Mouse (Mus musculus): ENCODE measurements around the gene Oxgr1. TPM values are rescaled to one million over a fixed set of nuclear protein-coding genes. Genes with fewer than 3 reads are reported as not detected.

Oxgr1 gene
- polyA plus RNA-seq, 1 experiment from 2014 or later = not detected

DNA sequence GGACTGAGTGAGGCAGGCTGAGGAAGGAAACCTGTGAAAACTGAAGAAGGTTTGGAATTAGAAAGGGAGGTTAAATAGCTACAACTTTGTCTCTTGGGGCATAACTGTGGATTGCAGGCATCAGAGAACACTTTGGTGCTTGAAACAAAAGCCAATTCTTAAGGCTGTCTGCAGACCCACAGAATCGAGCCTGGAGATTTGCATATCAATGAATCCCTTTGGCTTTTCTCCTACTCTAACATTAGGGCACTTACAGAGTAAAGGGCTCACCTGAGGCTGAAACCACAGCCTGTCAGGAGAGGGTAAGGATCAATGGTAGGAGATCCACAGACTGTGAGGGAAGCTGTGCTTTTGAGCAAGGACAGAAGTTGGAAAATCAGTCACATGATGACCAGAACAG, 8.8 kb downstream of the Oxgr1 start:
- H3K4me2 ChIP-seq (ENCODE audit: low read depth, low read length) = no peak overlapping the region
- H3K27me3 ChIP-seq (ENCODE audit: control insufficient read depth, insufficient read depth, low read depth, low read length) = no peaks in the 10 kb centered on the region
- H3K9ac ChIP-seq (ENCODE audit: low read depth, low read length) = no peak overlapping the region
- H3K9me3 ChIP-seq (replicated peaks; ENCODE audit: control insufficient read depth, low read length) = no peaks in the 10 kb centered on the region
- no peak overlapping the region for H3K4me3 ChIP-seq (ENCODE audit: low read depth, low read length)
- no peak for ATAC-seq (ENCODE audit: low read depth)
- H3K36me3 ChIP-seq (ENCODE audit: control insufficient read depth, insufficient read depth) = no peaks in the 10 kb centered on the region
- no peaks in the 10 kb centered on the region for H3K4me1 ChIP-seq (ENCODE audit: control insufficient read depth, low read depth, low read length)
- H3K27ac ChIP-seq (ENCODE audit: low read length) = no peak overlapping the region
- 12% methylated on average over 1 of the region's 1 CpGs for WGBS (ENCODE audit: insufficient replicate concordance)

DNA sequence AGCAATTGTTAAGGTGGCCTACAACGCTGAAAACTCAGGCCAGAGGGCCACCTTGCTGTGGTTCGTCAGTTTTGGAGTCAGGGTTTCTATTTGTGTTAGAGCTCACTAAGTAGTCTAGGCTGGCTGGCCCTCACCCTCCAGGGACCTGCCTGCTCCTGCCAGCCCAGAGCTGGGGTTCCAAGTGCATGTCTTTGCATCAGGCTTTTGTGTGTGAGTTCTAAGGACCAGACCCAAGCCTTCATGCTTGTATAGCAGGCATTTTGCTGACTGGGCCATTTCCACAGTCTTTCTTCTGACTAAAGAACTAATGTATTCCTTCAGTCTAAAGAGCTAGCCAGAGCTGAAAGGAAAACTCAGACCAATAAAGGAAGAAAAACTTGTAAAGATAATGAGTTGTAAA, 22.3 kb downstream of the Oxgr1 start:
- Histone ChIP-seq H3K4me2 (ENCODE audit: low read depth, low read length) (no peak overlapping the region), H3K27me3 (ENCODE audit: control insufficient read depth, insufficient read depth, low read depth, low read length) (no peaks in the 10 kb centered on the region), H3K4me1 (ENCODE audit: control insufficient read depth, low read depth, low read length) (no peaks in the 10 kb centered on the region), H3K9ac (ENCODE audit: low read depth, low read length) (no peak overlapping the region), H3K9me3 (replicated peaks; ENCODE audit: control insufficient read depth, low read length) (no peaks in the 10 kb centered on the region), H3K4me3 (ENCODE audit: low read depth, low read length) (no peak overlapping the region), H3K36me3 (ENCODE audit: control insufficient read depth, insufficient read depth) (no peaks in the 10 kb centered on the region), H3K27ac (ENCODE audit: low read length) (no peak overlapping the region)
- ATAC-seq (ENCODE audit: low read depth) = no peak
- WGBS (ENCODE audit: insufficient replicate concordance) = 65% methylated on average over 2 of the region's 2 CpGs

- H3K4me1 ChIP-seq (ENCODE audit: control insufficient read depth, low read depth, low read length) = no peaks in the 10 kb centered on the region
- ATAC-seq (ENCODE audit: low read depth) = no peak
- no peaks in the 10 kb centered on the region for H3K36me3 ChIP-seq (ENCODE audit: control insufficient read depth, insufficient read depth)
- 56% methylated on average over 11 of the region's 11 CpGs for WGBS (ENCODE audit: insufficient replicate concordance)
- H3K27ac ChIP-seq (ENCODE audit: low read length) = no peak overlapping the region
- H3K9me3 ChIP-seq (replicated peaks; ENCODE audit: control insufficient read depth, low read length) = no peaks in the 10 kb centered on the region
- no peak overlapping the region for H3K4me2 ChIP-seq (ENCODE audit: low read depth, low read length)
- no peak overlapping the region for H3K9ac ChIP-seq (ENCODE audit: low read depth, low read length)
- no peaks in the 10 kb centered on the region for H3K27me3 ChIP-seq (ENCODE audit: control insufficient read depth, insufficient read depth, low read depth, low read length)
- no peak overlapping the region for H3K4me3 ChIP-seq (ENCODE audit: low read depth, low read length)
Observed at GRCm38 (mm10) chr14:120009969-120010872, 32.0 kb downstream of the Oxgr1 start.

GRCm38 (mm10) chr14:120005153-120005552, 37.1 kb downstream of the Oxgr1 start:
- H3K9ac ChIP-seq (ENCODE audit: low read depth, low read length) = no peak overlapping the region
- H3K4me3 ChIP-seq (ENCODE audit: low read depth, low read length) = no peak overlapping the region
- H3K4me1 ChIP-seq (ENCODE audit: control insufficient read depth, low read depth, low read length) = no peaks in the 10 kb centered on the region
- no peaks in the 10 kb centered on the region for H3K9me3 ChIP-seq (replicated peaks; ENCODE audit: control insufficient read depth, low read length)
- WGBS (ENCODE audit: insufficient replicate concordance) = 25% methylated on average over 1 of the region's 1 CpGs
- ATAC-seq (ENCODE audit: low read depth) = no peak
- no peak overlapping the region for H3K27ac ChIP-seq (ENCODE audit: low read length)
- H3K4me2 ChIP-seq (ENCODE audit: low read depth, low read length) = no peak overlapping the region
- no peaks in the 10 kb centered on the region for H3K27me3 ChIP-seq (ENCODE audit: control insufficient read depth, insufficient read depth, low read depth, low read length)
- H3K36me3 ChIP-seq (ENCODE audit: control insufficient read depth, insufficient read depth) = no peaks in the 10 kb centered on the region

DNA sequence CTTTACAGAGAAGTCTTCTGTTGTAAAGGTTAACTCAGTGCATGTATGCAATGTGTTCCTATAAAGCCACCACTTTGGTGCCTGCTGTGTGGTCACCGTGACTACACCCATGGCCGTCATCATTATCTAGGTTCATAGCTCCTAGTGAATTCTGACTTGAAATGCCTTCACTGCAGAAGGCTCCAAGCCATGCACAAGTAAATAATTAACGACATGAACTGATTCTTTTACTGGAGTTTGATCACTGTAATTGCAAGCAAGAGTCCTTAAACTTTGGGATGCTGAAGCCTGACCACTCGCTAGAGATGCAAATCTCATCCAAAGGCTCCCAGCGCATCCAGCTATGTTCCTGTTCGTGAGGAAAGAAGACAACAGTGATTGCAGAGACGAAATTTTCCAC, 38.6 kb downstream of the Oxgr1 start:
- Histone ChIP-seq H3K4me1 (ENCODE audit: control insufficient read depth, low read depth, low read length) (no peaks in the 10 kb centered on the region), H3K9ac (ENCODE audit: low read depth, low read length) (no peak overlapping the region), H3K27ac (ENCODE audit: low read length) (no peak overlapping the region), H3K27me3 (ENCODE audit: control insufficient read depth, insufficient read depth, low read depth, low read length) (no peaks in the 10 kb centered on the region), H3K36me3 (ENCODE audit: control insufficient read depth, insufficient read depth) (no peaks in the 10 kb centered on the region), H3K4me2 (ENCODE audit: low read depth, low read length) (no peak overlapping the region), H3K4me3 (ENCODE audit: low read depth, low read length) (no peak overlapping the region), H3K9me3 (replicated peaks; ENCODE audit: control insufficient read depth, low read length) (no peaks in the 10 kb centered on the region)
- WGBS (ENCODE audit: insufficient replicate concordance) = 63% methylated on average over 7 of the region's 7 CpGs
- ATAC-seq (ENCODE audit: low read depth) = no peak

GRCm38 (mm10) chr14:120002673-120003072, 39.6 kb downstream of the Oxgr1 start:
- no peaks in the 10 kb centered on the region for H3K36me3 ChIP-seq (ENCODE audit: control insufficient read depth, insufficient read depth)
- H3K4me3 ChIP-seq (ENCODE audit: low read depth, low read length) = no peak overlapping the region
- no peak overlapping the region for H3K9ac ChIP-seq (ENCODE audit: low read depth, low read length)
- WGBS (ENCODE audit: insufficient replicate concordance) = 56% methylated on average over 4 of the region's 4 CpGs
- H3K27ac ChIP-seq (ENCODE audit: low read length) = no peak overlapping the region
- H3K27me3 ChIP-seq (ENCODE audit: control insufficient read depth, insufficient read depth, low read depth, low read length) = no peaks in the 10 kb centered on the region
- H3K4me2 ChIP-seq (ENCODE audit: low read depth, low read length) = no peak overlapping the region
- ATAC-seq (ENCODE audit: low read depth) = no peak
- no peaks in the 10 kb centered on the region for H3K9me3 ChIP-seq (replicated peaks; ENCODE audit: control insufficient read depth, low read length)
- H3K4me1 ChIP-seq (ENCODE audit: control insufficient read depth, low read depth, low read length) = no peaks in the 10 kb centered on the region

GRCm38 (mm10) chr14:119989651-119990050, 52.6 kb downstream of the Oxgr1 start:
- H3K4me1 ChIP-seq (ENCODE audit: control insufficient read depth, low read depth, low read length) = no peaks in the 10 kb centered on the region
- H3K27ac ChIP-seq (ENCODE audit: low read length) = no peak overlapping the region
- H3K9ac ChIP-seq (ENCODE audit: low read depth, low read length) = no peak overlapping the region
- WGBS (ENCODE audit: insufficient replicate concordance) = 60% methylated on average over 10 of the region's 10 CpGs
- H3K36me3 ChIP-seq (ENCODE audit: control insufficient read depth, insufficient read depth) = no peaks in the 10 kb centered on the region
- H3K4me3 ChIP-seq (ENCODE audit: low read depth, low read length) = no peak overlapping the region
- H3K9me3 ChIP-seq (replicated peaks; ENCODE audit: control insufficient read depth, low read length) = no peaks in the 10 kb centered on the region
- no peaks in the 10 kb centered on the region for H3K27me3 ChIP-seq (ENCODE audit: control insufficient read depth, insufficient read depth, low read depth, low read length)
- ATAC-seq (ENCODE audit: low read depth) = no peak
- H3K4me2 ChIP-seq (ENCODE audit: low read depth, low read length) = no peak overlapping the region

- Histone ChIP-seq H3K27me3 (ENCODE audit: control insufficient read depth, insufficient read depth, low read depth, low read length) (no peaks in the 10 kb centered on the region), H3K9me3 (replicated peaks; ENCODE audit: control insufficient read depth, low read length) (no peaks in the 10 kb centered on the region), H3K36me3 (ENCODE audit: control insufficient read depth, insufficient read depth) (no peaks in the 10 kb centered on the region), H3K4me3 (ENCODE audit: low read depth, low read length) (no peak overlapping the region), H3K4me1 (ENCODE audit: control insufficient read depth, low read depth, low read length) (no peaks in the 10 kb centered on the region), H3K9ac (ENCODE audit: low read depth, low read length) (no peak overlapping the region), H3K27ac (ENCODE audit: low read length) (no peak overlapping the region), H3K4me2 (ENCODE audit: low read depth, low read length) (no peak overlapping the region)
- ATAC-seq (ENCODE audit: low read depth) = no peak
- 36% methylated on average over 7 of the region's 7 CpGs for WGBS (ENCODE audit: insufficient replicate concordance)
Observed at GRCm38 (mm10) chr14:119988937-119989645, 53.1 kb downstream of the Oxgr1 start.

- Histone ChIP-seq H3K9ac (ENCODE audit: low read depth, low read length) (no peak overlapping the region), H3K27ac (ENCODE audit: low read length) (no peak overlapping the region), H3K4me3 (ENCODE audit: low read depth, low read length) (no peak overlapping the region), H3K27me3 (ENCODE audit: control insufficient read depth, insufficient read depth, low read depth, low read length) (no peaks in the 10 kb centered on the region), H3K9me3 (replicated peaks; ENCODE audit: control insufficient read depth, low read length) (no peaks in the 10 kb centered on the region), H3K36me3 (ENCODE audit: control insufficient read depth, insufficient read depth) (no peaks in the 10 kb centered on the region), H3K4me1 (ENCODE audit: control insufficient read depth, low read depth, low read length) (no peaks in the 10 kb centered on the region), H3K4me2 (ENCODE audit: low read depth, low read length) (no peak overlapping the region)
- no peak for ATAC-seq (ENCODE audit: low read depth)
- WGBS (ENCODE audit: insufficient replicate concordance) = 54% methylated on average over 1 of the region's 1 CpGs
Observed at GRCm38 (mm10) chr14:119987257-119987656, 55.0 kb downstream of the Oxgr1 start.

Data from liver, embryonic 16.5 days (tissue).